Mouse (Mus musculus) limb, embryonic 13.5 days (tissue): Measurements from ENCODE around the gene Tenm3. TPM values are rescaled to one million over a fixed set of nuclear protein-coding genes. Genes with fewer than 3 reads are reported as not detected.

ENCODE experiments used
- ATAC-seq: fragments of 200-750 bp; cut with Nextera tagmentation; 2 replicates; pipeline ENCODE4 v1.8.0; 2017; ENCODE audit warnings: low read depth, moderate number of reproducible peaks, moderate TSS enrichment; ENCODE audit not compliant: low FRiP score
- H3K27ac ChIP-seq: fragments of 300-500 bp; sonication (generic); 2 replicates; pipeline ENCODE4 v1.5.1; 2015; ENCODE audit warnings: inconsistent platforms, mild to moderate bottlenecking, moderate library complexity
- H3K27me3 ChIP-seq: fragments of 300-500 bp; sonication (generic); 2 replicates; pipeline ENCODE4 v1.6.1; 2015; ENCODE audit warnings: mild to moderate bottlenecking, inconsistent platforms
- H3K36me3 ChIP-seq: fragments of 300-500 bp; sonication (generic); 2 replicates; pipeline ENCODE4 v1.6.1; 2015; ENCODE audit warnings: inconsistent platforms, mild to moderate bottlenecking, moderate library complexity
- H3K4me1 ChIP-seq: fragments of 300-500 bp; sonication (generic); 2 replicates; pipeline ENCODE4 v1.6.1; 2015; ENCODE audit warnings: inconsistent platforms
- H3K4me2 ChIP-seq: fragments of 300-500 bp; sonication (generic); replicated peaks from 2 replicates; pipeline ENCODE4 v1.6.1; 2015; ENCODE audit warnings: inconsistent platforms, mild to moderate bottlenecking, moderate library complexity
- H3K4me3 ChIP-seq: fragments of 300-500 bp; sonication (generic); 2 replicates; pipeline ENCODE4 v1.5.1; 2015; ENCODE audit warnings: moderate library complexity, mild to moderate bottlenecking, inconsistent platforms
- H3K9ac ChIP-seq: fragments of 300-500 bp; sonication (generic); 2 replicates; pipeline ENCODE4 v1.6.1; 2015; ENCODE audit warnings: mild to moderate bottlenecking, inconsistent platforms
- H3K9me3 ChIP-seq: fragments of 300-500 bp; sonication (generic); 2 replicates; pipeline ENCODE4 v1.6.1; 2016; ENCODE audit warnings: inconsistent platforms
- WGBS: fragments of 180-500 bp; shearing (Covaris S2); methylation state at CpG from one replicate; pipeline ENCODE4 v1.1.7; 2015; 5-methylcytosine and 5-hydroxymethylcytosine counted together
- polyA plus RNA-seq: library from polyadenylated mRNA; unstranded; fragments of >200 nt; fragmentation: Nextera tagmentation; extraction: Ambion mirVana; gene quantifications from 2 replicates; pipeline ENCODE4 v1.2.1, GENCODE M21; 2015

Gene Tenm3
- polyA plus RNA-seq, 1 experiment from 2014 or later, result 41.0 TPM

DNA sequence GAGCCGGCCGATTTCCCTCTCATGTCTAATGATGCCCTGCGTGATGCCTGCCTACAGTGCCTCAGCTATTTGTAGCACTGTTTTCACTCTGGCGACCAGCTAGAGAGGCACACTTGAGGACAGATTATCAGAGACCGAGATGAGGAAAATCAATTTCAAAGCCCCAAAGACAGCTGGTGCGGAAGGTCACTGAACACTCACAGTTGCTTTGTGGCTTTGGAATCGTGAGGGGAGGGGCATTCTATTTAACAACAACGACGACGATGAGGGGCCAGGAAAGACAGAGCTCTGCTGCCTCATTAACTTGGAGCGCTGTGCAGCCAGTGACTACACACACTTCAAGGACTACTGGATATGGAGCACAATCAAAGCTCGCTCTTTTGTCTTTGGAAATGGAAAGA is 443.2 kb downstream of the Tenm3 start:
- Histone ChIP-seq H3K36me3 (peaks cover 5% of the 10 kb centered on the region; the same call in 1 of the 2 replicates), H3K27me3 (no peaks in the 10 kb centered on the region), H3K4me3 (no peak overlapping the region), H3K27ac (no peak overlapping the region), H3K9ac (no peak overlapping the region), H3K9me3 (no peaks in the 10 kb centered on the region), H3K4me2 (no peak overlapping the region), H3K4me1 (peaks cover 5% of the 10 kb centered on the region)
- WGBS, result 59% methylated on average over 12 of the region's 12 CpGs
- ATAC-seq, result no peak

DNA sequence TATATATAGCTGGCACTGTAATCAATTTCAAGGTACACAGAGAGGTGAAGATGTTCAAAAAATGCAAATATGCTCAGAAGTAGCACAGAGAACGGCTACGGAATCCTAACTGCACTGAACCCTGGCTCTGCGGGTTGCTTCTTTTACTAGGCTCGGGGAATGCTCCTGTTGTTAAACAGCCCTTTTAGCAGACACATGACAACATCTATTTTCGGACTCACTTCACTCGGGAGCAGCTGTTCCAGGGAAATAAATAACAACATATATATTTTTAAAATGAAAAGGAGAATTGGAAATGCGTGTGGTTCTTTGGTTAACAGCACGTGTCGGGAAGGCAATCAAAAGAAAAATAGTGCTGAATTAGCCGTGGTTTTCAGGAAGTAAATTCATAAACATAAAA is 457.9 kb downstream of the Tenm3 start:
- no peaks in the 10 kb centered on the region for H3K27me3 ChIP-seq
- H3K4me3 ChIP-seq, result no peak overlapping the region
- no peak overlapping the region for H3K27ac ChIP-seq
- no peaks in the 10 kb centered on the region for H3K4me1 ChIP-seq
- H3K9ac ChIP-seq, result no peak overlapping the region
- peaks cover 3% of the 10 kb centered on the region for H3K36me3 ChIP-seq
- WGBS, result 54% methylated on average over 10 of the region's 10 CpGs
- ATAC-seq, result no peak
- no peaks in the 10 kb centered on the region for H3K9me3 ChIP-seq
- H3K4me2 ChIP-seq, result no peak overlapping the region

DNA sequence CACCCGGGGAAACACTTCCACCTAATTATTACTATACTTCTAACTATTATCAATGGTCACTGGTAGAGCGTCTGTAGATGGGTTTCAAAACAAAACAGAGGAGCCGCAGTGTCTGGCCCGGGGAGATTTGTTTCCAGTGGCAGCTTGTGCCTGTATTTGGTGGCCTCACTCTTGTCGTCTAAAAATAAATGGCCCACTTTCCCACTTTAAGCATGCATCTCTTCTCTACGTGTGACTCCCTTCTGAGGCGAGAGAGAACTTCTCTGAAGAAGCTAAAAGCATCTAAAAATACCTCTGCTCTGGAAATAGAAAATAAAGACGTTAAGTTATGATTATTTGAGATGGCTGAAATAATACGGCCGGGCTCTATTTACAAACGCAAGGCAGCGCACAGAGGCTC is 463.7 kb downstream of the Tenm3 start:
- no peak overlapping the region for H3K9ac ChIP-seq
- no peaks in the 10 kb centered on the region for H3K4me1 ChIP-seq
- 81% methylated on average over 12 of the region's 12 CpGs for WGBS
- no peaks in the 10 kb centered on the region for H3K9me3 ChIP-seq
- H3K4me3 ChIP-seq, result no peak overlapping the region
- H3K4me2 ChIP-seq, result no peak overlapping the region
- no peaks in the 10 kb centered on the region; the same call in 1 of the 2 replicates for H3K36me3 ChIP-seq
- no peak for ATAC-seq
- no peaks in the 10 kb centered on the region for H3K27me3 ChIP-seq
- H3K27ac ChIP-seq, result no peak overlapping the region

DNA sequence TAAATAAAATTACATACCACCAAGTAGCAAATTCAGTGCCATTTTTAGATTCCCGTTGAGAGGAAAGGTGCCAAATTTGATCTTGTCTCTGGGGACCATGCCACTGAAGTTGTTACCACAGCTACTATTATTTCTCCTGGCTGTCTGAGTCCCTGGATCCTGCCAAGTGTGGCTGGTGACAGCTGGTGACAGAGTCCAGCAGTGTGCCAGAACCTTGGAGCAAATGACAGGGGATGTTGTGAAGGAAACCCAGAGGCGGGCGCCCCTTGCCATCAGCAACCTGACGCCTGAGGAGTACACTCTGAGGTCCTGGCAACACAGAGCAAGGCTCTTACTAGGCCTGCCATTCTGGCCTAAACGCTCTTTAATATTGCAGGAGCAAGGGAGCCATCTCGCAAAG is 467.0 kb downstream of the Tenm3 start:
- no peak overlapping the region for H3K4me2 ChIP-seq
- WGBS, result 63% methylated on average over 6 of the region's 6 CpGs
- ATAC-seq, result no peak
- no peaks in the 10 kb centered on the region for H3K4me1 ChIP-seq
- H3K27me3 ChIP-seq, result no peaks in the 10 kb centered on the region
- no peak overlapping the region for H3K9ac ChIP-seq
- no peaks in the 10 kb centered on the region for H3K36me3 ChIP-seq
- no peak overlapping the region for H3K27ac ChIP-seq
- H3K9me3 ChIP-seq, result no peaks in the 10 kb centered on the region
- no peak overlapping the region for H3K4me3 ChIP-seq

DNA sequence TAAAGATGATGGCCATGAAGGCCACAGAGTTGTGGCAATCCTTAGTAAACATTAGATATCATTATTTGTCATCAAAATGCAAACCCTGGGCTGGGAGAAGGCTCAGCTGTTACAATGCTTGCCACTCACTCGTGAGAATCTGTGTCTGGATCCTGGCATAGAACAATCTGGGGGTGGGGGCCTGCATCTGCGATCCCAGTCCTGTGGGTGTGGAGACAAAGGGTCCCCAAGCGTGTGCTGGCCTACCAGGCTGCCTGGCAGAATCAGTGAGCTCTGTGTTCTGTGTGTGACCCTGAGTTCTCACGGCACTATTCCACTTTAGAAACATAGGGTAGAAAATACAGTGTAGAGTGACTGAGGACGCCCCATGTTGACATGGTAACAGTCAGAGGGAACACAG is 468.6 kb downstream of the Tenm3 start:
- no peak overlapping the region for H3K27ac ChIP-seq
- no peak for ATAC-seq

DNA sequence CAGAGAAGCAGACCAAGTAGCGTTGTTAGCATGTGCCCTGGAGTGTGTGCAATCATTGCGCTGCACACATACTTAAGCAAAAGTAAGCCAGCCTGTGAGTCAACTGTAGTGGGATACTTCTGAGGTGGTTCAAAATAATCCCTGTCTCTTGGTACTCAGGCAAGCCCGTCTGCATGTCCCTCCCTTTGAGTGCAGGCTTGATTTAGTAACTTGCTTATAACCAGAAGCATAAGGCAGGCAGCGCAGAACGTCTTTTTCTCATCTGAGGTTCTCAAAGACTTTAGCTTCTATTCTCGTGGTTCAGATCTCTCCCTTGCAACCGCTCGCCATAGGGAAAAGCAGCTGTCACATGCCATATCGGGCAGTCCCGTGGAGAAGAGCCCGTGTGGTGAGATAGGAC is 470.3 kb downstream of the Tenm3 start:
- 81% methylated on average over 11 of the region's 11 CpGs for WGBS
- ATAC-seq, result no peak
- H3K4me2 ChIP-seq, result no peak overlapping the region

More for the DNA sequence above, 468.6 kb downstream of the Tenm3 start:
- Histone ChIP-seq H3K9me3 (no peaks in the 10 kb centered on the region), H3K36me3 (no peaks in the 10 kb centered on the region), H3K4me3 (no peak overlapping the region), H3K4me1 (no peaks in the 10 kb centered on the region), H3K4me2 (no peak overlapping the region), H3K9ac (no peak overlapping the region), H3K27me3 (no peaks in the 10 kb centered on the region)
- WGBS, result 89% methylated on average over 5 of the region's 5 CpGs

DNA sequence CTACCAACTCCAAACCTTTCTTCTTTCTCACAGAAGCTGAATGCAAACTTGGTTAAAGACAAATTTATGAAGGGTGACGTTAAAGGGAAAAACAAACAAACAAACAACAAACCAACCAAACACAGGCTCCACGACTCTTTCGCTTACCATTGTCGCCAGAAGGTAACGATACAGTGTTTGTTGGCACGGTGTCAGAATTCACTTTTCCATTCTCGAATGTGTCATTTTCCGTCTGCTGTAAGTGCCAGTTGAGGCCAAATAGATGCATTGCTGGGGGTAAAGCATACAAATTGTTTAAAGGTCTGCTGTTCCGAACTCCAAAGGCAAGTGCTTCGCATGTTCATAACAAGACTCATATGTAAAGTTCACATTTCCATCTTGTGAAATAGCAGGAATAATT is 476.6 kb downstream of the Tenm3 start:
- WGBS, result 71% methylated on average over 10 of the region's 10 CpGs
- Histone ChIP-seq H3K36me3 (peaks cover 10% of the 10 kb centered on the region), H3K27ac (no peak overlapping the region), H3K9ac (no peak overlapping the region), H3K4me2 (no peak overlapping the region), H3K9me3 (no peaks in the 10 kb centered on the region), H3K4me1 (0 out of 2 replicates have a peak, but pooled peaks cover 6% of the 10 kb centered on the region), H3K4me3 (no peak overlapping the region), H3K27me3 (no peaks in the 10 kb centered on the region)
- no peak for ATAC-seq

More for the DNA sequence above, 470.3 kb downstream of the Tenm3 start:
- no peaks in the 10 kb centered on the region for H3K4me1 ChIP-seq
- no peak overlapping the region for H3K27ac ChIP-seq
- no peaks in the 10 kb centered on the region for H3K9me3 ChIP-seq
- H3K9ac ChIP-seq, result no peak overlapping the region
- H3K36me3 ChIP-seq, result no peaks in the 10 kb centered on the region
- no peaks in the 10 kb centered on the region for H3K27me3 ChIP-seq
- H3K4me3 ChIP-seq, result no peak overlapping the region

DNA sequence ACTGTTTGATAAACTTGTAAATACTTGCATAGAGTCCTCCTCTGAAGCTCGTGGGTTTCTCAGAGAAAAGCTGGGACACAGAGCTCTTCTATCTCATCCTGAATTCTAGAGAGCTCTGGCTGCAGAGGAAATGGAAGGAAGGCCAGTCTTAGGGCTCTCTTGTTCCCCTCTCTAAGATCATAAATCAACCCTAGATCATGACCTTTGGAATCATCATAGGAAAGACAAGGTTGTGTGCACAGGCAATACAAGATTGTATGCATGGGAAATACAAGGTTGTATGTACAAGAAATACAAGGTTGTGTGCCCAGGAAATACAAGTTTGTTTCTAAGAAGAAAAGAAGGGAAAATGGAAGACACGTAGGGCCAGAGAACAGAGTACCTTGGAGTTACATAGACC is 486.9 kb downstream of the Tenm3 start:
- H3K4me2 ChIP-seq, result no peak overlapping the region
- no peak overlapping the region for H3K4me3 ChIP-seq
- H3K27ac ChIP-seq, result no peak overlapping the region
- H3K9ac ChIP-seq, result no peak overlapping the region
- no peaks in the 10 kb centered on the region for H3K27me3 ChIP-seq
- ATAC-seq, result no peak
- no peaks in the 10 kb centered on the region for H3K9me3 ChIP-seq
- 76% methylated on average over 2 of the region's 2 CpGs for WGBS
- peaks cover 19% of the 10 kb centered on the region for H3K36me3 ChIP-seq
- no peaks in the 10 kb centered on the region for H3K4me1 ChIP-seq

DNA sequence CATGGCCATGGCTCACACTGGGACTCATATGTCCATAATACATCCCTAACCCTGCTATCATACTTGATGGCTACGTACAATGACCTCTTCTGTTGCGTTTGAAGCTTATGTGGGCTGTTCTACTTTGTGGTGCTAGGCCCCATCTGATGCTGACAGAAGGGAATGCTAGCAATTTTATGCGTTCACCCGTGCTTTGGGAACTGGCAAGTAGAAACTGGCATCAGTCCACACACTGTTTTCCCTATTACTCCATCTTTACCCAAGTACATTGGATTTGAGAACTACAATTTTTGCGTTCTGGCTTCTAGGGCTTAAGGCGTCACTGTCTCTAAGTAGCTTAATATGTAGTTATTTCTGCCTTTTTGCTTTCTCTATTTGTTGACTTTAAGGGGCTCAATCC is 490.3 kb downstream of the Tenm3 start:
- no peak overlapping the region for H3K4me2 ChIP-seq
- no peak overlapping the region for H3K27ac ChIP-seq
- no peaks in the 10 kb centered on the region for H3K4me1 ChIP-seq
- H3K9ac ChIP-seq, result no peak overlapping the region
- no peak overlapping the region for H3K4me3 ChIP-seq
- peaks cover 19% of the 10 kb centered on the region for H3K36me3 ChIP-seq
- ATAC-seq, result no peak
- WGBS, result 85% methylated on average over 6 of the region's 6 CpGs
- H3K27me3 ChIP-seq, result no peaks in the 10 kb centered on the region
- no peaks in the 10 kb centered on the region for H3K9me3 ChIP-seq

DNA sequence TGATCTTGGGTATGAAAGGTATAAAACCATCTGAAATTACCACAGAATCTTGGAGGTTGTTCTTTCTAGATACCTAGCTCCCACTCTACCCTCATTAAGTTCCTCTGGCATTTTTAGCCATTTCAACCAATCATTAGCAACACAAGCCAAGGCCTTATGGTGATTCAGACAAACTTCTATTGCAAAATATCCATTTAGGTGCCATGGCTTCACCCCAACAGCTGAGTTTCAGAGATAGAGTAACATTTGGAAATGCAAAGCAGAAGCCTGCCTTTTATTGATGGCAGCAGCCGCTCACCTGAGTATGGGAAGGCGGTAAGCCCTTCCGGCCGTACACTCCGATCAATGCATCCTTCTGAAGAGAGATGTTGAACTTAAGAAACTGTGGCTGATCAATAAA is 494.9 kb downstream of the Tenm3 start:
- no peak overlapping the region for H3K27ac ChIP-seq
- no peak overlapping the region for H3K4me2 ChIP-seq
- no peak overlapping the region for H3K4me3 ChIP-seq
- peaks cover 19% of the 10 kb centered on the region for H3K36me3 ChIP-seq
- H3K9me3 ChIP-seq, result no peaks in the 10 kb centered on the region
- H3K27me3 ChIP-seq, result no peaks in the 10 kb centered on the region
- no peak overlapping the region for H3K9ac ChIP-seq
- H3K4me1 ChIP-seq, result 0 out of 2 replicates have a peak, but pooled peaks cover 5% of the 10 kb centered on the region
- ATAC-seq, result no peak
- 93% methylated on average over 5 of the region's 5 CpGs for WGBS

DNA sequence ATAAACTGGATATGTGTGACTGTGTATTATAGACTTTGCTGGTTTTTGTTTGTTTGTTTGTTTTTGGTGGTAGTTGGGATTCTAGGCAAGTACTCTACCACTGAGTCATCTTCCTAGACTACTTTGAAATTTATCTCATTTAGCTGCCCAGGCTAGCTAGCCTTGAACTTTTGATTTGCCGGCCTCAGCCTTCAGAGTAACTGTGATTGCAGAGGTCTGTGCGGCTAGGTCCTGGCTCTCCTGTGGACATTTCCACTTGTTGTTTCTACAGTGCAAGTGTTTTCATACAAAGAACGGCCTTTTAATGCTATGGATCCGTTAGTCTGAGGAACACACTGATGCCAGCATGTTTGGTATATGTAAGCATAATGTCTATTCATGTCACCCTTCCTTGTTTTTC is 495.4 kb downstream of the Tenm3 start:
- H3K4me3 ChIP-seq, result no peak overlapping the region
- no peak for ATAC-seq
- H3K27ac ChIP-seq, result no peak overlapping the region
- 94% methylated on average over 4 of the region's 4 CpGs for WGBS
- H3K4me1 ChIP-seq, result 0 out of 2 replicates have a peak, but pooled peaks cover 5% of the 10 kb centered on the region
- no peak overlapping the region for H3K9ac ChIP-seq
- no peaks in the 10 kb centered on the region for H3K27me3 ChIP-seq
- H3K4me2 ChIP-seq, result no peak overlapping the region
- peaks cover 19% of the 10 kb centered on the region for H3K36me3 ChIP-seq
- H3K9me3 ChIP-seq, result no peaks in the 10 kb centered on the region

DNA sequence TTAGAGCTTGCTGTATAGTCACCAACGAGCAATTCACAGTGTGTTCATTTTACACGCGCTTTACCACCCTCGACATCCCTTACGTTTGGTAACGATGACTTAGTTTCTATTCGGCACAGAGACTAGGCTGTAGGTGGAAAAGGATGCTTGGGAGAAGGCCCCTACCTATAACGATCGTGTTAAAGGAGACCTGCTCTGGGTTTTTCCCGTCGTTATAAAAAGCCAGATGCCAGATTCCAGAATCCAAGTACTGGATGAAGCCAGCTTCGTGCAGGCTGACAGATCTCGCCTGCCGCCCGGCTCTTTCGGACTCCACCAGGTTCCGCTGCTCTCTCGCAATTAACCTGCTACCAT is 500.7 kb downstream of the Tenm3 start:
- no peak overlapping the region for H3K27ac ChIP-seq
- H3K27me3 ChIP-seq, result no peaks in the 10 kb centered on the region
- H3K9ac ChIP-seq, result no peak overlapping the region
- H3K36me3 ChIP-seq, result peaks cover 16% of the 10 kb centered on the region
- no peak overlapping the region for H3K4me2 ChIP-seq
- H3K9me3 ChIP-seq, result no peaks in the 10 kb centered on the region
- ATAC-seq, result no peak
- 64% methylated on average over 18 of the region's 18 CpGs for WGBS
- 0 out of 2 replicates have a peak, but pooled peaks cover 5% of the 10 kb centered on the region for H3K4me1 ChIP-seq
- H3K4me3 ChIP-seq, result no peak overlapping the region

DNA sequence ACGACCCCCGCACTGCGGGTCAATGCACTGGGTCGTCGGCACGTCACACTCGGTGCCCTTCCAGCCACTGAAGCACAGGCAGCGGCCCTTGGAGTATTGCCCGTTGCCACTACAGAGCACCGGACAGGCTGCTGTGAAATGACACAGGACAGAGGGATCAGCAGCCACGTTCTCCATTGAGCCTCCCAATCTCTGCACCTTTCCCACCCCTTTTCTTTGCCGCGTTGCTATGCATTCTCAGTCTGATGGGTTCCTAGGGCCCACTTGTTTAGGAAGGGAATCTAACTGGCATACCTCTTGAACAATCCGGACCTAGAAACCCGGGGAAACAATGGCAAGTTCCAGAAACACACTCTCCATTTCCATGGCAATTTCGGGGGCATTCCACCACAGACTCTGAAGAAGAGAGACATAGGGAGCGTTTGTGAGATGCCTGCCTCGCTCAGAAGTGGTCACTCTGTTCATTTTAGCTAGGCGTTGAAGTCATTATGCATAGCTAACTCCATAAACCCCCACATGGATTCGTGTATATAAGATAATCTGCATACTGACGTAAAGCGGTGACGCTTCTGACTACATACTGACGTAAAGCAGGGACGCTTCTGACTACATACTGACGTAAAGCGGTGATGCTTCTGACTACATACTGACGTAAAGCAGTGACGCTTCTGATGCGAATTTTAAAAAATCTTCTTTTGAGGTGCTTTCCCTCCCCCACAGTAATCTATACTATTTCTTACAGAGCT is 501.3 kb downstream of the Tenm3 start:
- H3K27ac ChIP-seq, result no peak overlapping the region
- no peak overlapping the region for H3K9ac ChIP-seq
- no peaks in the 10 kb centered on the region for H3K27me3 ChIP-seq
- no peak overlapping the region for H3K4me2 ChIP-seq
- peaks cover 16% of the 10 kb centered on the region for H3K36me3 ChIP-seq
- 0 out of 2 replicates have a peak, but pooled peaks cover 5% of the 10 kb centered on the region for H3K4me1 ChIP-seq
- H3K9me3 ChIP-seq, result no peaks in the 10 kb centered on the region
- 89% methylated on average over 30 of the region's 30 CpGs for WGBS
- ATAC-seq, result no peak
- H3K4me3 ChIP-seq, result no peak overlapping the region
